Mouse (Mus musculus): ENCODE data around the gene Cdnf.

Cdnf gene

DNA sequence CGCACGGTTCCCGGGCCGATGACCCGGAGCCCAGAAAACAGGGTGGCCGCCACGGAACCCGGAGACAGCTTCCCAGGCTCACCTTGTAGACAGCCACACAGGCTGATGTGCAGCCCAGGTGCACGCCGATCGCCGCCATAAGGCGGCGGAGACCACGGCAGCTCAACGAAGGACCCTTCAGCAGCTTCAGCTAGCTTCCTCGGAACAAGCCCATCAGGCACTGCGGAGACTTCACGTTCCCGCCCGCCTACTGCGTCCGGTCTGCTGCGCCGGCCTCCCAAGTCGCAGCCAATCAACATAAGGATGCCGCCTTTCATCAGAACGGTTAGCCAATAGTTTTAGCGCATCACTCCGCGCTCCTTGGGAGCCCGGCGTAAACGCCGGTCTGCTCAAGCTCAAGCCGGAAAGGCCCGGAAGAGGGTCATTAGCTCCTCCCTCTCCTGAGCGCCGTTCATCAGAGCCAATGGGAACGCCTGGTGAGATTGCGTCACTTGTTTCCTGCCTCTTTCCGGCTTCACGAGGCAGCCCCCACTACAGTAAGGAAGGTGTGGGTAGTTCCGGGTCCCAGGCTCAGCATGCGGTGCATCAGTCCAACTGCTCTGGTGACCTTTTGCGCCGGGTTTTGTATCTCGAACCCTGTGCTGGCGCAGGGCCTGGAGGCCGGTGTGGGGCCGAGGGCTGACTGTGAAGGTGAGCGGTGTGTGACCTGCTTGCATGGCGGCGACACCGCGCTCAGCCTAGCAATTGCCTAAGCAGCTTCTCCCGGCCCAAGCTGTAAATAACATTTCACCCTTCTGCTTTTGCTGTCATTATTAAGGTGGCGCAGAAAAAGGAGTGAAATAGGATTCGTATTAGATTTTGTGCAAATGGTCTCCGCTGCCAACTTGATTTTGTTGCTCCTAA, at the start of gene Cdnf, which contains the start of the genes Gm45902 and Hspa14:
TSS of gene Cdnf (plus strand) at position 479 of the 903 bp plus-strand sequence.
TSS of gene Gm45902 (minus strand) at position 239 of the 903 bp plus-strand sequence.
TSS of gene Hspa14 (minus strand) at position 263 of the 903 bp plus-strand sequence.
- peak; percentile 83 for DNase-seq (ENCODE audit: low spot score)

DNA sequence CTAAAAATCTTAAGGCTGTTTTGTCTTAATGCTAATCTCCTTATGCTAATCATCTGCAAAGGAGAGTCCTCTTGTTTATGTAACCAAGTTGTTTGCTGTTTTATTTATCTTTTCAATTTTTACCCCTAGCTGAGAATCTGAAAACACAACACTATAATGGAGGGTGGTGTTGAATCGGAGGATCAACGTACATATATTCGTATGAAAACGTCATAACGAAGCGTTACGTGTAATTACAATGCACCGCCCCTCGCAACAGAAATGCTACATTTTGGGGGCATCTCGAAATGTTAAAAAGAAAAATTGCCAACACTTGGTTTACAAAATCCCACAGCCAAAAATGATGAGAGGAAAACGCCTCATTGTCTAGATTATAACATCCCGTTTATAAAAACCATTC, 38.9 kb upstream of the Cdnf start:
- no peak for DNase-seq (ENCODE audit: low spot score)

DNA sequence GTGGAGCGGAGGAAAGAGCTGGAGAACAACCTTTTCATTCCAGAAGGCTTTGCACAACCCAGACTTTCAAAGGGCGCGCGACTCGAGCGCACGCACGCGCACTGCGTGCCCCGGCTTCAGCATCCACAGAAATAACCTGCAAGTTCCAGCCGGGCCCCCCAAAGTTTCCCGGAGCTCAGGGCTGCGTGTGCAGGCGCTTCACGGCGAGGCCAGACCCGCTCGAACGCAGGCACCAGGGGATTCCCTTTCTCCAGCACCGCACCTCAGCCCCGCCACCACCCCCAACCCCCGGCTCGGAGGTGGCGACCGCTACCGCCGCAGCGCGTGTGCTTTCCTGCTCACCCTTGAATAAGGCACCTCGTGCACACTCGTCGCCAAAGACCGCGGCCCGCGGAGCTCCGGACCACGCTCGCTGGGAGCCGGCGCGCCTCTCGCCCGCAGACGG, 38.4 kb upstream of the Cdnf start:
- peak; percentile 31 for DNase-seq (ENCODE audit: low spot score)

- DNase-seq (ENCODE audit: low spot score): peak; percentile 92
Measured at GRCm38 (mm10) chr2:3474861-3475283, 38.0 kb upstream of the Cdnf start, which contains the start of gene Suv39h2. TSS of gene Suv39h2 (minus strand) at chr2:3475031.

DNA sequence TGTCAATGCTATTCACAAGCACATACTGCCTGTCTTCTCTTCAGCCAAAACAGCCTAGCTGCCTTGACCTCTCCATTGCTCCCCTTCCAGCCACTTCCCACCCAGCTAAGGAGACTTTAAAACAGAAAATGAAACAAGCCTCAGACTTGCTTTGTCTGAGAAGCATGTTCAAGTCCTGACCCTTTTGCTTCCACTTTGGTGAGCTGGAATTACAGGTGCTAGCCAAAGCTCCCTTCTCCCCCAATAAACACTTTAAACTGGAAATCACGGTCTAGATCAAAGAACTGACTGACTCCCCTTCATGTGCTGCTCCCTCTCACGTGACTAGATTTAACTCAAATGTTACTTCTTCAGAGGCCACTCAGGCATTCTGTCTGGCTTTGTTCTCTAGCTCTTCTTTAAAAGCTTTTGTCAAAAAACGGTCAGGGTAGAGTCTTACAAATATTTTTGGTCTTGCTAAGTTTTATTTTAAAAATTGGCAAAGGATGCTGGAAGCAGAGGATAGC, 37.0 kb upstream of the Cdnf start:
- DNase-seq (ENCODE audit: low spot score): no peak

DNA sequence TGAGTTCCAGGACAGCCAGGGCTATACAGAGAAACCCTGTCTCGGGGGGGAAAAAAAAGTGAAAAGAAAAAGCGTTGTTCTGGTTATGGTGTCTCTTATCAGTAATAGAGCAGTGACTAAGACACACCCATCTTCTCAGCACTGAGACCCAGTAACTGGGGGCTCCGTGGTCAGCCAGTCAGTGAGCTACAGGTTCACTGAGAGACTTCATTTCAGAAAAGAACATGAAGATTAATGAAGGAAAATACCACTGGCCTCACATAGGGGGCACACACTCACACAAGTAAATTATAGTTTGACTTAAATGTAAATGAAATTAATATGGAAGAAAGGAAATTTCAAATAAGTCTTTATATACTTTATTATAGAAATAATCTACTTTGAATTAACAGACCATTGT, 32.6 kb upstream of the Cdnf start:
- no peak for DNase-seq (ENCODE audit: low spot score)

DNA sequence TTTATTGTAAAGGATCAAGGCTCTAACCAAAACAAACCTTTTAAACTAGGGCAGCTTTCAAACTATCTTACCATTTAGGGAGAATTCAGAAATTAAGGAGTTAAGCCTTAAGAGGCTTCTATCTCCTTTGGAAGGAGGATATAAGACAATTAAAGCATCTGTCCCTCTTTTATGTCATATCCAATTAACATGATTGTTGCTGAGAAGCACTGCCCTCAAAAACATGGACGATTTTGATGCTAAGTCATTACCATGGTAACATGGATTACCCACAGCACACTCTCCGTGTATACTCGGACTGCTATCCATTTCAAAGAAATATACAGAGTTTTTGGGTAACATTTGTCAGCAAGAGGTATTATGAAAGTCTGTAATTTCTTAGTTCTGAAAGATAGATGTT, 23.0 kb upstream of the Cdnf start:
- no peak for DNase-seq (ENCODE audit: low spot score)

- no peak for DNase-seq (ENCODE audit: low spot score)
Measured at GRCm38 (mm10) chr2:3493833-3494409, 18.9 kb upstream of the Cdnf start.

- no peak for DNase-seq (ENCODE audit: low spot score)
Measured at GRCm38 (mm10) chr2:3499543-3499942, 13.3 kb upstream of the Cdnf start.

DNA sequence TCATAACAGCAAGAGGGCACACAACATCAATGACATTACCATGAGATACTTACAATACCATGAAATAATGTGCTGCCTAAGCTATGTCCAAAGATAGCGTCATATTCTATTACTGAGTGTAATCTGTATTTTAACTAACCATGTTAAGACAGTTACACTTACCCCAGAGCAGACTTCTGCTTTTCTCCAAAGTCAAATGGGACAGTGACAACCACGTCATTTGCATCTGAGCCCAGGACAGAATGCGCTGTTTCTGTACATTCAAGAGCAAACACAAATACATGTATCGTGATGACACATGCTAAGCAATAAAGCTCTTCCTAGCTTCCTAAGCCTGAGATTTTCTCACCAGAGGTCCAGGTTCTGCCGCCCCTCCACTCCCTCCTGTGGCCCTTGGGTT, 11.9 kb upstream of the Cdnf start:
- no peak for DNase-seq (ENCODE audit: low spot score)

DNA sequence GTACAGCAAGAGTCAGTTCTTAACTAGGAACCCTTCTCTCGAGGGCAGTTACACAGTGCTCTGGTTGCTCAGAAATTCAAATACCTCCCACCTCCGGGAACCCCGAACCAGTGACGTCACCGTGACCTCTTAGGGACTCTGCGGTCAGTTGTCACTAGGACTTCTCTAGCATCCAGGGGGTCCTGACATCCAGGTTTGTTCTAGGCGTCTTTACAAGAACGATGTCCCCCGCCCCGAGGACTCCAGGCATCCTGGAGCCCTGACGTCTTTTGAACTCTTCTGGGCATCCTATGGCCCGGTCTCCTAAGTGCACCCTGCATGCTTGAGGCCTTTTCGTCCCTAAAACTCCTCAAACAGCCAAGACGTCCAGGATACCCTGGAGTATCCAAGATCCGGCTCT, 754 bp upstream of the Cdnf start:
- peak; percentile 1 for DNase-seq (ENCODE audit: low spot score)

DNA sequence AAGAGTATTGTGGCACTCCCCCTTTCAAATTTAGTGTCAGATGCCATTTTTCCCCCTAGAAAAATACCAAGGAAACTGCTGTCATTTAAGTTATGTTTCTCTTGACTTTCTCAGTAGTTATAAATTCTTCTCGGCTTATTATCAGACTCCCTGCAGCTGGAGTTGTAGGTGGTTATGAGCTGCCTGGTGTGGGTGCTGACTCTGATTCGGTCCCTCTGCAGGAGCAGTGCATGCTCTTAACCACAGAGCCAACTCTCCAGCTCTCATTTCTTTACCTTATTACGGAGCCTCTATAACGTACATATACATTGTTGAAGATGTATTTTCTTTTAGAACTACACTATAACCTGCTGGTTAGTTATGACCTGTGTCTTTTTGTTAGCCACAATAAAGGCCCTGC, 9.7 kb downstream of the Cdnf start:
- DNase-seq (ENCODE audit: low spot score): no peak

DNA sequence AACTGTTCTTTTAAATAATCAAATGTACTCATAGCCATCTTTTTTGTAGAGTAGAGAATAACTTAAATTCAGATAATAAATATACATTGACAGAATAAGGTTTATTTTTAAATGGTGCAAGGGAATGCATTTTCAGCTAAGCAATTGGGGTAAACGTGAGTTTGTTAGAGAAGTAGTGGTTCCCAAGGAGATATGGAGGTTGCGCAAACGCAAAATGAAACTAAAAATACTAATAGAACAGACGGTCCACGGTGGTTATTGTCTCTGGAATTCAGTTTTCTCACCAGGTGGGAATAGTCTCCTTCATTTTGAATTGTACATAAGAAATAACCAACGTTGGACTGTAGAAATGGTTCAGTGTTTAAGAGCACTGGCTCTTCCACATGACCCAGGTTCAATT, 13.5 kb downstream of the Cdnf start:
- DNase-seq (ENCODE audit: low spot score): no peak

DNA sequence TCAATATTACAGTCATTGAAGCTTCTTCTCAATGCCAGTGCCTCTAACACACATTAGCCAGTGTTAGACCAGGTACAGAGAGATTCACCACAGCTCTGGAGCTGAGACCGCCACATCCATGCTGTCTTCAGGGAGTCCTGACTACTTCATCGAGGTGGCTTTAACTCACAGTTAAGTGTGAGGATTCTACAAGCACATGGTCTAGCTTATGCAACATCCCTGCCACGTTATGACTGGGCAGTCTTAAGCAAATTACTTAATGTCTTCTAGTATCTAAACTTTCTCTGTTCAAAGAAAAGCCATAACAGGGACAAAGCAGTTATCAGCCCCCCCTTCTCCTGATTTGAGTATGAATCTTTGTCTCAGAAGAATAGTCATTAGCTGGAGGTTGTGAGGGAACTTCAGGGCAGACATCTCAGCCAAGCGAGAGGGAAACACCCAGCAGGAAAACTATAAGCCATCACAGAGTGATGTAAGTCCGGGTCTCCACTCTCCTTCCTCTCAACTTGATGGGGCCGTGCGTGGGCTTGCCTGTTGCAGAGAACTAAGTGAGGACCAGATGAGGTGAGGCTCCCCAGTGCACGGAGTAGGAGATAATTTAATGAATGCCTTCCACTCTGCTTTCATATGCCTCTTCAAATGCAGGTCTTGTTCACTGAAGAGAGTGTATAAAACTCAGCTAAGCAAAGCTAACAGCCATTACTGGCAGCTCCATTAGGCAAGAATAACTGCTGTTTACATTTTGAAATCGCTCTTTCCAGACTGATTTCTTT, 28.7 kb downstream of the Cdnf start:
- DNase-seq (ENCODE audit: low spot score): no peak

- no peak for DNase-seq (ENCODE audit: low spot score)
Measured at GRCm38 (mm10) chr2:3546055-3546454, 33.2 kb downstream of the Cdnf start.

DNA sequence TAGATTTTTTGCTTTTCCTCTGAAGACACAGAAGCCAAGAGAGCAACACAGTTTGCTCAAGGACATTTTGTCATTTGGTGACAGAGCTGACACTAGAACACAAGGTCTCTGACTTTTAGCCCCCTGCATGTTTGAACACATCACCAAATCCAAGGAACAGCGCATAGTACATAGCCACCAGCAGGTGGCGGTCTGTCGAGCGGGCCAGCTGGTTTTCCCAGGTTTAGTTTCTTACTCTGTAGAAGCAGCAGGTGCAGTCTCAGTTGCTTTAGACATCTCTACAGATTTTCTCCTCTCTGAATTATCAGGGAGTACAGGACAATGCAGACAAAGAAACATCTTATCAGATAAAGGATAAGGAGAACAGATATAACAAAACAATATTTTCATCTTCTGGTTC, 33.8 kb downstream of the Cdnf start:
- peak; percentile 4 for DNase-seq (ENCODE audit: low spot score)

DNA sequence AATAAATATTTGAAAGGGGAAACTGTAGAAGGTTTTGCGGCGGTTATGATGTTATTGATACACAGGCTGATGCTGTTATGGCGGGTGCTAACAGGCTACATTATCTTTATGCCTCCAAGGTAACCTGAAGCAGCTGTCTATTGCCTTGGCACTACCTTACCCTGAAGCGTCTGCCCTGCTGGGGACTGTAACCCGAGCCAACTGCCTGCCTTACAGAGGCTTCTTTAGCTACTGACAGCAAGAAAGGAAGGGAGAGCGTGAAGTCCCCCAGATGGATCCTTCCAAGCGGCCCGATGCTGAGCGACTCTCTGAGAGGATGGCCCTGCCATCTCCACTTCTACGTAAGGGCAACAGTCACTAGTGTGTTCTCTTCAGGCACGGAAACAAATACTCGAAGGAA, 57.4 kb downstream of the Cdnf start, which contains the start of gene Fam107b:
TSS of gene Fam107b (plus strand) at position 303 of the 400 bp plus-strand sequence.
- no peak for DNase-seq (ENCODE audit: low spot score)

GRCm38 (mm10) chr2:3570606-3571005, 57.8 kb downstream of the Cdnf start:
- no peak for DNase-seq (ENCODE audit: low spot score)

DNA sequence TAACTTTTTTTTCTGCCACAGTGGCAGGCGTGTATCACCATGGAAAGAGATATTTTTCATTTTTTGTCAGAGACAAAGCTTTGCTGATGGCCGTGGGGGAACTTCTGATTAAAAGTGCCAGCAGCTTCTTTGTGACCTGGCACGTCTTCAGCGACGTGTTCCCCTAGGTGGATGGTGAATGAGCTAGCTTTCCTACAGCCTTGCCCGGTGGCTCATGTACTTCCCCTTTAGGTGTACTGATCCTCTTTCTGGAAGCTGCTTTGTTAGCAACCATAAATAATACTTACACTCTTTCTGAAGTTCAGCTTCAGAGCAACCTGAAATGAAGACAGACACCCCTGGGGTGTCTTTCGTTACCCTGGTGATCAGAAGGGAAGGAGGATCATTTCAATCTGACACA, 61.1 kb downstream of the Cdnf start:
- DNase-seq (ENCODE audit: low spot score): no peak

DNA sequence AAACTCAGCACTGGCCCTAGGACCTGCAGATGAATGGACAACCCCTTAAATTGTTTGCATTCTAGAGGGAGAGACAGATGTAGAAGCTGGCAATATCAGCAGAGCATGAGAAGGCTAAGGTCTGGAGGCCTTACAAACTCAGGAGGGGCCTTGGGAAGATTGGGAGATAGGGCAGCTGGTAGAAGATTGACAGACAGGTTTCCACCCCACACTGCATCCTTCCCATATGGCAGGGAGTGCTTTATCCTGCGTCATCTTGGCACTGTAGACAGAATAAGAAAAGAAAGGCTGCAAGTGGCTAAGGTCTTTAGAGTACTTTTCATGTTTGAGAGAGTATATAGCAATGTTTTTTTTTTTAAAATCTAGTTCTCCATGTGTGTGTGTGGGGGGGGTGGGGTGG, 62.3 kb downstream of the Cdnf start:
- DNase-seq (ENCODE audit: low spot score): no peak
